Mouse (Mus musculus) hindbrain, embryonic 13.5 days (tissue): ENCODE results near the gene Crim1. TPM values are rescaled to one million over a fixed set of nuclear protein-coding genes. Genes with fewer than 3 reads are reported as not detected.

Source experiments
- ATAC-seq: fragments of 200-750 bp; cut with Nextera tagmentation; 2 replicates; pipeline ENCODE4 v1.8.0; 2017; ENCODE audit warnings: moderate TSS enrichment; ENCODE audit not compliant: low FRiP score
- H3K27ac ChIP-seq: fragments of 300-500 bp; sonication (generic); 2 replicates; pipeline ENCODE4 v1.5.1; 2015; ENCODE audit warnings: inconsistent platforms, mild to moderate bottlenecking, moderate library complexity
- H3K27me3 ChIP-seq: fragments of 300-500 bp; sonication (generic); 2 replicates; pipeline ENCODE4 v1.6.1; 2015; ENCODE audit warnings: mild to moderate bottlenecking, inconsistent platforms
- H3K36me3 ChIP-seq: fragments of 300-500 bp; sonication (generic); 2 replicates; pipeline ENCODE4 v1.6.1; 2015; ENCODE audit warnings: mild to moderate bottlenecking, inconsistent platforms
- H3K4me1 ChIP-seq: fragments of 300-500 bp; sonication (generic); replicated peaks from 2 replicates; pipeline ENCODE4 v1.6.1; 2015; ENCODE audit warnings: inconsistent platforms
- H3K4me2 ChIP-seq: fragments of 300-500 bp; sonication (generic); 2 replicates; pipeline ENCODE4 v1.6.1; 2015; ENCODE audit warnings: inconsistent platforms, mild to moderate bottlenecking, moderate library complexity
- H3K4me3 ChIP-seq: fragments of 300-500 bp; sonication (generic); 2 replicates; pipeline ENCODE4 v1.5.1; 2015; ENCODE audit warnings: mild to moderate bottlenecking, inconsistent platforms
- H3K9ac ChIP-seq: fragments of 300-500 bp; sonication (generic); 2 replicates; pipeline ENCODE4 v1.6.1; 2015; ENCODE audit warnings: mild to moderate bottlenecking, inconsistent platforms
- H3K9me3 ChIP-seq: fragments of 300-500 bp; sonication (generic); 2 replicates; pipeline ENCODE4 v1.6.1; 2016; ENCODE audit warnings: inconsistent platforms
- WGBS: fragments of 180-500 bp; shearing (Covaris S2); methylation state at CpG from one replicate; pipeline ENCODE4 v1.1.7; 2015; 5-methylcytosine and 5-hydroxymethylcytosine counted together
- polyA plus RNA-seq: library from polyadenylated mRNA; unstranded; fragments of >200 nt; fragmentation: Nextera tagmentation; extraction: Ambion mirVana; gene quantifications from 2 replicates; pipeline ENCODE4 v1.2.1, GENCODE M21; 2015

Crim1 gene
- polyA plus RNA-seq, 1 experiment from 2014 or later, result 10.4 TPM

GRCm38 (mm10) chr17:78274609-78275506 is 74.8 kb downstream of the Crim1 start:
- H3K36me3 ChIP-seq, result no peaks in the 10 kb centered on the region
- peaks cover 47% of the 10 kb centered on the region for H3K4me1 ChIP-seq
- no peak overlapping the region for H3K4me3 ChIP-seq
- H3K4me2 ChIP-seq, result no peak overlapping the region
- H3K9me3 ChIP-seq, result no peaks in the 10 kb centered on the region
- ATAC-seq, result no peak
- H3K27ac ChIP-seq, result no peak overlapping the region
- H3K9ac ChIP-seq, result no peak overlapping the region
- no peaks in the 10 kb centered on the region for H3K27me3 ChIP-seq
- WGBS, result 71% methylated on average over 7 of the region's 7 CpGs

GRCm38 (mm10) chr17:78275507-78275813 is 75.4 kb downstream of the Crim1 start:
- no peak overlapping the region for H3K9ac ChIP-seq
- H3K4me1 ChIP-seq, result peaks cover 51% of the 10 kb centered on the region
- H3K27me3 ChIP-seq, result no peaks in the 10 kb centered on the region
- 80% methylated on average over 4 of the region's 4 CpGs for WGBS
- no peak for ATAC-seq
- no peak overlapping the region for H3K27ac ChIP-seq
- H3K36me3 ChIP-seq, result no peaks in the 10 kb centered on the region
- no peak overlapping the region for H3K4me3 ChIP-seq
- H3K4me2 ChIP-seq, result no peak overlapping the region
- H3K9me3 ChIP-seq, result no peaks in the 10 kb centered on the region

- Histone ChIP-seq H3K4me2 (no peak overlapping the region), H3K4me1 (peaks cover 36% of the 10 kb centered on the region), H3K9ac (no peak overlapping the region), H3K4me3 (no peak overlapping the region), H3K36me3 (no peaks in the 10 kb centered on the region), H3K9me3 (no peaks in the 10 kb centered on the region), H3K27ac (no peak overlapping the region), H3K27me3 (no peaks in the 10 kb centered on the region)
- WGBS, result 56% methylated on average over 12 of the region's 12 CpGs
- ATAC-seq, result peak; percentile 52; the same call in 1 of the 2 replicates
These were observed 79.1 kb downstream of the Crim1 start for GRCm38 (mm10) chr17:78279191-78279590.

- Histone ChIP-seq H3K27me3 (no peaks in the 10 kb centered on the region), H3K4me3 (no peak overlapping the region), H3K4me2 (no peak overlapping the region), H3K9ac (no peak overlapping the region), H3K4me1 (peaks cover 28% of the 10 kb centered on the region), H3K27ac (no peak overlapping the region), H3K36me3 (no peaks in the 10 kb centered on the region), H3K9me3 (no peaks in the 10 kb centered on the region)
- no peak for ATAC-seq
- 86% methylated on average over 18 of the region's 18 CpGs for WGBS
These were observed 81.1 kb downstream of the Crim1 start for GRCm38 (mm10) chr17:78280991-78281712.

GRCm38 (mm10) chr17:78283271-78283992 is 83.4 kb downstream of the Crim1 start:
- H3K27me3 ChIP-seq, result no peaks in the 10 kb centered on the region
- H3K9ac ChIP-seq, result no peak overlapping the region
- no peaks in the 10 kb centered on the region for H3K36me3 ChIP-seq
- H3K4me2 ChIP-seq, result no peak overlapping the region
- H3K4me3 ChIP-seq, result no peak overlapping the region
- peaks cover 31% of the 10 kb centered on the region for H3K4me1 ChIP-seq
- H3K9me3 ChIP-seq, result no peaks in the 10 kb centered on the region
- WGBS, result 75% methylated on average over 11 of the region's 11 CpGs
- ATAC-seq, result no peak
- no peak overlapping the region for H3K27ac ChIP-seq

GRCm38 (mm10) chr17:78286021-78286420 is 86.0 kb downstream of the Crim1 start:
- H3K36me3 ChIP-seq, result no peaks in the 10 kb centered on the region
- 89% methylated on average over 13 of the region's 13 CpGs for WGBS
- no peak overlapping the region for H3K9ac ChIP-seq
- no peaks in the 10 kb centered on the region for H3K27me3 ChIP-seq
- H3K4me2 ChIP-seq, result no peak overlapping the region
- no peaks in the 10 kb centered on the region for H3K9me3 ChIP-seq
- ATAC-seq, result no peak
- H3K27ac ChIP-seq, result no peak overlapping the region
- no peak overlapping the region for H3K4me3 ChIP-seq
- H3K4me1 ChIP-seq, result peaks cover 12% of the 10 kb centered on the region

- no peak overlapping the region for H3K4me3 ChIP-seq
- no peak for ATAC-seq
- no peak overlapping the region for H3K4me2 ChIP-seq
- no peak overlapping the region for H3K9ac ChIP-seq
- no peak overlapping the region for H3K27ac ChIP-seq
- no peaks in the 10 kb centered on the region for H3K27me3 ChIP-seq
- no peaks in the 10 kb centered on the region for H3K36me3 ChIP-seq
- WGBS, result 85% methylated on average over 2 of the region's 2 CpGs
- no peaks in the 10 kb centered on the region for H3K9me3 ChIP-seq
- H3K4me1 ChIP-seq, result peaks cover 9% of the 10 kb centered on the region
These were observed 87.3 kb downstream of the Crim1 start for GRCm38 (mm10) chr17:78287391-78287790.

- 0 out of 2 replicates have a peak, but pooled peaks cover 3% of the 10 kb centered on the region for H3K4me1 ChIP-seq
- H3K4me2 ChIP-seq, result no peak overlapping the region
- H3K4me3 ChIP-seq, result no peak overlapping the region
- H3K9me3 ChIP-seq, result no peaks in the 10 kb centered on the region
- no peak overlapping the region for H3K9ac ChIP-seq
- no peak overlapping the region for H3K27ac ChIP-seq
- H3K27me3 ChIP-seq, result no peaks in the 10 kb centered on the region
- no peak for ATAC-seq
- WGBS, result 91% methylated on average over 6 of the region's 6 CpGs
- H3K36me3 ChIP-seq, result no peaks in the 10 kb centered on the region
These were observed 90.3 kb downstream of the Crim1 start for GRCm38 (mm10) chr17:78290153-78290876.

- no peaks in the 10 kb centered on the region for H3K9me3 ChIP-seq
- H3K27ac ChIP-seq, result no peak overlapping the region
- H3K9ac ChIP-seq, result no peak overlapping the region
- H3K36me3 ChIP-seq, result no peaks in the 10 kb centered on the region
- H3K4me3 ChIP-seq, result no peak overlapping the region
- no peak overlapping the region for H3K4me2 ChIP-seq
- ATAC-seq, result no peak
- 0 out of 2 replicates have a peak, but pooled peaks cover 3% of the 10 kb centered on the region for H3K4me1 ChIP-seq
- 94% methylated on average over 5 of the region's 5 CpGs for WGBS
- no peaks in the 10 kb centered on the region for H3K27me3 ChIP-seq
These were observed 91.0 kb downstream of the Crim1 start for GRCm38 (mm10) chr17:78291030-78291429.

GRCm38 (mm10) chr17:78292301-78292700 is 92.3 kb downstream of the Crim1 start:
- WGBS, result 86% methylated on average over 7 of the region's 7 CpGs
- no peaks in the 10 kb centered on the region for H3K9me3 ChIP-seq
- H3K27ac ChIP-seq, result no peak overlapping the region
- H3K27me3 ChIP-seq, result no peaks in the 10 kb centered on the region
- H3K4me3 ChIP-seq, result no peak overlapping the region
- ATAC-seq, result no peak
- H3K4me2 ChIP-seq, result no peak overlapping the region
- no peak overlapping the region for H3K9ac ChIP-seq
- 0 out of 2 replicates have a peak, but pooled peaks cover 3% of the 10 kb centered on the region for H3K4me1 ChIP-seq
- no peaks in the 10 kb centered on the region for H3K36me3 ChIP-seq

- 94% methylated on average over 10 of the region's 10 CpGs for WGBS
- Histone ChIP-seq H3K4me2 (no peak overlapping the region), H3K36me3 (no peaks in the 10 kb centered on the region), H3K27me3 (no peaks in the 10 kb centered on the region), H3K4me3 (no peak overlapping the region), H3K9me3 (no peaks in the 10 kb centered on the region), H3K27ac (no peak overlapping the region), H3K4me1 (peaks cover under 1% of the 10 kb centered on the region; the same call in 1 of the 2 replicates), H3K9ac (no peak overlapping the region)
- ATAC-seq, result no peak
These were observed 92.9 kb downstream of the Crim1 start for GRCm38 (mm10) chr17:78292827-78293488.
